Mouse (Mus musculus) splenic B cell, adult 2 months (primary cell): ENCODE results near the gene Arfgap3.
"Not testable (repeated sequence)": the region's sequence is repeated elsewhere in the genome, so short reads cannot be mapped to it uniquely, and the experiment has no call there.

Experiments
- DNase-seq: peaks from one replicate; pipeline ENCODE4 v3.0.0-alpha.2; 2011; ENCODE audit warnings: low read depth, low spot score
- H3K27me3 ChIP-seq: 2 replicates; pipeline ENCODE4 v1.6.1; 2012; ENCODE audit warnings: mild to moderate bottlenecking, low read length, moderate library complexity, mixed read lengths; ENCODE audit not compliant: control insufficient read depth, poor library complexity, insufficient read depth, severe bottlenecking
- H3K36me3 ChIP-seq: 2 replicates; pipeline ENCODE4 v1.6.1; 2012; ENCODE audit warnings: mild to moderate bottlenecking, low read length, moderate library complexity, mixed read lengths; ENCODE audit not compliant: control insufficient read depth, poor library complexity, insufficient read depth, severe bottlenecking

Arfgap3 gene

GRCm38 (mm10) chr15:83314914-83315313, 35.1 kb downstream of the Arfgap3 start:
- no peak for DNase-seq
- Histone ChIP-seq H3K36me3 (no peaks in the 10 kb centered on the region), H3K27me3 (no peaks in the 10 kb centered on the region)

DNA sequence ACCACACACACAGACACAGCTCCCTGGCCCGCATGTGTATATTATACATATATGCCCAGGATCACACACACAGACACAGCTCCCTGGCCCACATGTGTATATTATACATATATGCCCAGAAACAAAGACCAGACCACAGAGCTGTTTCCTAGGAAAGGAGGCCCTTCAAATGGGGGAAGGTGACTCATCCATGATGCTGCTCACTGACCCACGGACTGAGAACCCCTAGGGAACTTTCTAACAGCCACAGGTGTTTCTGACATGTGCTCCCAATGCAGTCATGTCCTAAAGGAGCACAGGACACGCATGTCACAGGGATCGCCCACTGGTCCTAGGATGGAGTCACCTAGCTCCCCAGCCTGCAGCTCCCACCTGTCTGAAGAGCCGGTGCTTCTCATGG, 40.2 kb downstream of the Arfgap3 start:
- DNase-seq = no peak
- H3K27me3 ChIP-seq = no peaks in the 10 kb centered on the region

GRCm38 (mm10) chr15:83308708-83309107, 41.3 kb downstream of the Arfgap3 start:
- H3K36me3 ChIP-seq, H3K27me3 ChIP-seq, DNase-seq: not testable (repeated sequence)

More for the DNA sequence above, 40.2 kb downstream of the Arfgap3 start:
- H3K36me3 ChIP-seq = peaks cover 2% of the 10 kb centered on the region; the same call in 1 of the 2 replicates

DNA sequence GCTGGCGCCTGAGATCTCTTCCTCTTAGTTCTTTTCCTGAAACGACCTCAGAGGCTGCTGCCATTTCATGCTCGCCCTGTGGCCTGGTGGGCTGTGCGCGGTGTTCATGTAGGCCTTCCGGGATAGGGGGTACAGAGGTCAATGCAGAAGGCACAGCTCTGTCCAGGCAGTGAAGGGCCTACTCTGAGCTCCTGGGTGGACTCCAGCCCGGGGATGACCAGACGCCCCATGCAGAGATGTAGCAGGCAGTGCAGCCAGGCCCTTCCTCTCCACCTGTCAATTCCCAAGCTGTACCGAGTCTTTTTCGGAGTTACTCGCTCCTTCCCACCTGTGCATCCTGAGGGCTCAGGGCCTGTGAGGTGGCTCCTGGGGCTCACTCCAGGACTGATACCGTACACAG, 43.9 kb downstream of the Arfgap3 start:
- DNase-seq = no peak
- peaks cover 2% of the 10 kb centered on the region; the same call in 1 of the 2 replicates for H3K36me3 ChIP-seq
- no peaks in the 10 kb centered on the region for H3K27me3 ChIP-seq

- DNase-seq = no peak
- H3K36me3 ChIP-seq = peaks cover 2% of the 10 kb centered on the region; the same call in 1 of the 2 replicates
- H3K27me3 ChIP-seq = no peaks in the 10 kb centered on the region
These were observed 44.7 kb downstream of the Arfgap3 start for GRCm38 (mm10) chr15:83305192-83305921.

DNA sequence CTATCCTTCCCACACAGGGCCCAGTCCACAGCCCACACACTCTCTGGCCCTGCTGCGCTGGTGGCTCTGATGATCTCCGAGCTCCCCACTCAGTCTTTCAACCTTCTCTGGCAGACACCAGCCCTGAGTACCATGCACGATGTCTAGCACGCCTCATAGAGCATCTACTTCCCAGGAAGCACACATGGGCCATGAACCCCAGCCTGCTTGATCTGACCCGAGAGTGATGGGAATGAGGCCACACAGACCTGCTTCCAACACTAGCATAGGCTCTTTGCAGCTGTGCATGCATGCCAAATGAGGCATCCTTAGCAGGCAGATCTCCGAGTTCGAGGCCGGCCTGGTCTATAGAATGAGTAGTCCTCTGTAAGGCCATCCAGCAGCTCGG, 45.2 kb downstream of the Arfgap3 start:
- Histone ChIP-seq H3K36me3 (peaks cover 2% of the 10 kb centered on the region; the same call in 1 of the 2 replicates), H3K27me3 (no peaks in the 10 kb centered on the region)
- DNase-seq = no peak

DNA sequence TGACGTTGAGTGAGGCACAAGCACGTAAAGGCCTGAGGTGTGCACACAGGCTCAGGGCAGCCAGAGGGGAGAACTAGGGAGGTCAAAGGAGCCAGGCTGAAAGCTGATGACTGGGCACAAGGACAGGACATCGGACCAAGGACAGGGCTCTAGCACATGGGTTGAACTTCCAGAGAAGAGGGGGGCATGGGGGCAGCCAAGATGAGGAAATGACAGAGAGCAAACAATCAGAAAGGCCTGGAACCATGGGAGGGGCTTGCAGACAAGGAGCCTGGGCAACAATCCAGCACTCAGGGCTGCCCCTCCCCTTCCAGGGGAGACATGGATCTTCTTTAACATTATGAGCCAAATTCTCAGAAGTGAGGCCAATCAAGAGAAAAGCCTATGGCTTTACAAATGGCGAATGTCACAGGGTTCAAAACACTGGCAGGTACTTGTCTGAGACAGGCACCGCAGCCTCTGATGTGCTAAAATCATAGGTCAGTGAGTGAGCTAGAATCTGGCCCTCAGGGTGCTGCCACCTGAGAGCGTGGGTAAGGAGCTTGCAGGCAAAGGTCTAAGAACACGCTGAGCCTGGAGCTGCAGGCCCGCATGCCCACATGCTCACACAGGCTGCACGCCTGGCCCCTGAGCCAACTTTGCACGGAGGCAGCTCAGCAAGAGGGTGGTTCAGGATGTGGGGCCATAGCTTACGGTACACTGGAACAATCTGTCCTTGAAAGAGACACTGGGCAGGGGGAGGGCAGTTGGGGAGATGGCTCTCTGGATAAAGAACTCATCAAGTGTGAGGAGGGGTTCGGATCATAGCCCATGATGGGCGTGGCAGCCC, 46.2 kb downstream of the Arfgap3 start:
- Histone ChIP-seq H3K36me3 (peaks cover 2% of the 10 kb centered on the region; the same call in 1 of the 2 replicates), H3K27me3 (no peaks in the 10 kb centered on the region)
- DNase-seq = no peak

DNA sequence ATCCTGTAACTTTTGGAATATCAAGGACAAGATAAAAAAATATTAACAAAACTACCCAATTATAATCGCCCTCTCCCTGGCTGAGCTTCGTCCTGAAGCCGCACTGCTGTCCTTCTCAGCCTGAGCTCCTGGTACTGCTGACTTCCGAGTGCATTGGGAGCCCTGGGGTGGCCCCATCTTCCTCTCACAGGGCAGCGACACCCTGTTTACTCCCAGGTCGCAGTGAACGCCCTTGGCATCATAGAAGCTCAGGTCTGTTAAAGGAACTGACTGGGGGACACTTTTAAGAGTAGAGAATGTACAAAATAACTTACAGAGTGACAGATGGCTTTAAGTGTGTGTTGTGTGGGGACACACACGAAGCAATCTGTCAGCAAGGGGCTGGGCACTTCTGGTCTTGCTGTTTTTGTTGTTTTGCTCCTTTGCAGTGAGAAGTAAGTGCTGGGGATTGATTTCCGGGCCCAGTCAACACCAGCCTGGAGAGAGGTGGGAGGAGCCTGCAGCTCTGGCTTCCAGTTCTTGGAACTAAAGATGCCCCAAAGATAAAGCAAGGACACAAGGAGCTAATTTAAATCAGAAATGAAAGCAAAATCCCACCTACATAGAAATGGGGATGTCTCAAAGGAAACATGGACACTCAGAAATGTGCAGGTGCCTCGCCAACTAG, 50.0 kb downstream of the Arfgap3 start:
- no peak for DNase-seq
- Histone ChIP-seq H3K27me3 (no peaks in the 10 kb centered on the region), H3K36me3 (no peaks in the 10 kb centered on the region)

DNA sequence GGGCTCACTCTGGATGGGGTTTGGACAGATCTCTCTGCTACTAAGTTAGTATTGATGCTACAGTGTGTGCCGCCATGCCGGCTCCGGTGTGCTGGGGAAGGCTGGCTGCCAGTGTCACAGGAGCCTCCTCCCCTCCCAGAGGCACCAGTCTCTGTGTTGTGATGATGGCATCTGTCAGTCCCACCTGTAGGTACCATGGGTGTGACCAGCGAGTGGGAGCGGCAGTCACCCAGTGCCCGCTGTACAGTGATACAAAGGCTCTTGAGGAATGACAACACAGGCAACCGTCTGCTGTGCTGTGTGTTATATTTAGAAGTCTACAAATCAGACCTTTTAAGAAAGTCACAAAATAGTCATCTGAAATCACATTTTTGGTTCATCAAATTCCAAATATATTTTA, 50.6 kb downstream of the Arfgap3 start:
- no peaks in the 10 kb centered on the region for H3K27me3 ChIP-seq
- DNase-seq = no peak
- no peaks in the 10 kb centered on the region for H3K36me3 ChIP-seq

DNA sequence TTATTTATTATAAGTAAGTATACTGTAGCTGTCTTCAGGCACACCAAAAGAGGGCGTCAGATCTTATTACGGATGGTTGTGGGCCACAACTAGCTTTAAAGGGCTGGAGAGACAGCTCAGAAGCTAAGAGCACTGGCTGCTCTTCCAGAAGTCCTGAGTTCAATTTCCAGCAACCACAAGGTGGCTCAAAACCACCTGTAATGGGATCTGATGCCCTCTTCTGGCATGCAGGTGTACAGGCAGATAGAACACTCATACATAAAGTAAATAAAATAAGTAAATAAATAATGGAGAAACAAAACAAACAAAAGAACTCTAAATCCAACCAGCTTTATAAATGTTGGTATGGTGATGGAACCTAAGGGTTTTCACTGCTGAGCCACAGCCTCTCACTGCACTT, 51.2 kb downstream of the Arfgap3 start:
- Histone ChIP-seq H3K36me3 (no peaks in the 10 kb centered on the region), H3K27me3 (no peaks in the 10 kb centered on the region)
- no peak for DNase-seq

DNA sequence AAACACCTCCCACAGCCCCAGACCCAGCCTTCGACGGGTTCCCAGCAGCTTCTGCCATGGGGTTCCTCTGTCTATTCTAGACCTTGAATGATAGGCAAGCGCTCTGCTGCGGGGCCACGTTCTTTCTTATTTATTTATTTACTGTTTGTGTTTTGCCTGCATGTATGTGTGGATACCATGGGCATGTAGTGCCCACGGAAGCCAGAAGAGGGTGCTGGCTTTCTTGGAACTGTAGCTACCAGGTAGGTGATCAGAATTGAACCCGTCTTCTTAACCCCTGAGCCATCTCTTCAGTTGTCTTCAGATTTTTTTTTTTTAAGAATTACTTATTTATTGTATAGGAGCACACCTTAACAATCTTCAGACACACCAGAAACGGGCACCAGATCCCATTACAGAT, 51.7 kb downstream of the Arfgap3 start:
- no peaks in the 10 kb centered on the region for H3K27me3 ChIP-seq
- peak; percentile 24 for DNase-seq

GRCm38 (mm10) chr15:83296771-83297311, 53.2 kb downstream of the Arfgap3 start:
- DNase-seq = no peak
- Histone ChIP-seq H3K36me3 (no peaks in the 10 kb centered on the region), H3K27me3 (no peaks in the 10 kb centered on the region)

More for the DNA sequence above, 51.7 kb downstream of the Arfgap3 start:
- no peaks in the 10 kb centered on the region for H3K36me3 ChIP-seq

- Histone ChIP-seq H3K27me3 (no peaks in the 10 kb centered on the region), H3K36me3 (no peaks in the 10 kb centered on the region)
- peak; percentile 62 for DNase-seq
These were observed 54.0 kb downstream of the Arfgap3 start for GRCm38 (mm10) chr15:83296050-83296449.

DNA sequence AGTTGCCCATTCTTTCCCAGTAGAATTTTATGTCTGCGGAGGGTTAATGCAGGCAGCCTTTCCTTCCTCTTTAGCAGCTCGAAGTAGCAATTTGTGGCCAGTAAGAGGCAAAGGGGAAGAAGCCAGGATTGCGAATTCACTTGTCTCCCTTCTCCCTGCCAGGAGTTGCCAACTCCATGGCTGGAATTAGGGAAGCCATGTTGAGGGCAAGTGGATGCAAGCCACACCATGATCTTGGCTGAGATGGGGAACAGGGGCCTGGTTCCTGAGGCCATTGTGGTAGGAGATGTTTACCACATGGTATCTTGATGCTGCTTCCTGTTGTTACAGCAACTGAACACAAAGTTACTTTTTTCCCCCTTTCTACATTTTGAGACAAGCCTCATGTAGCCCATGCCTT, 55.1 kb downstream of the Arfgap3 start:
- Histone ChIP-seq H3K27me3 (no peaks in the 10 kb centered on the region), H3K36me3 (no peaks in the 10 kb centered on the region)
- DNase-seq = no peak
